Mouse (Mus musculus) heart, embryonic 14.5 days (tissue): ENCODE results near the gene Hbq1b. TPM values are rescaled to one million over a fixed set of nuclear protein-coding genes. Genes with fewer than 3 reads are reported as not detected.
"Not testable (repeated sequence)": the region's sequence is repeated elsewhere in the genome, so short reads cannot be mapped to it uniquely, and the experiment has no call there.

Experiments used
- ATAC-seq: fragments of 200-750 bp; cut with Nextera tagmentation; 2 replicates; pipeline ENCODE4 v1.8.0; 2017; ENCODE audit warnings: low read depth, moderate TSS enrichment; ENCODE audit not compliant: insufficient number of reproducible peaks, insufficient read depth, low FRiP score
- H3K27ac ChIP-seq, 2 experiments: fragments of 200-500 bp in 1 of 2; fragments of 300-500 bp in 1 of 2; sonication (generic) in 1 of 2; replicated peaks in 1 of 2; 2 replicates each; pipeline ENCODE4 v1.5.1; 2012 to 2014; ENCODE audit warnings: low read depth in 2 of 2, low read length in 2 of 2, control low read depth in 1 of 2, mild to moderate bottlenecking in 1 of 2, mixed read lengths in 1 of 2; ENCODE audit not compliant: control insufficient read depth in 1 of 2, insufficient read depth in 1 of 2
- H3K27me3 ChIP-seq: fragments of 300-500 bp; sonication (generic); 2 replicates; pipeline ENCODE4 v1.6.1; 2014; ENCODE audit warnings: mild to moderate bottlenecking, low read length, control low read depth; ENCODE audit not compliant: control insufficient read depth, insufficient read depth
- H3K36me3 ChIP-seq: fragments of 300-500 bp; sonication (generic); 2 replicates; pipeline ENCODE4 v1.6.1; 2014; ENCODE audit warnings: mild to moderate bottlenecking, control low read depth, low read length, mixed read lengths; ENCODE audit not compliant: control insufficient read depth, insufficient read depth
- H3K4me1 ChIP-seq, 2 experiments: fragments of 200-500 bp in 1 of 2; fragments of 300-500 bp in 1 of 2; sonication (generic) in 1 of 2; 2 replicates each; pipeline ENCODE4 v1.6.1; 2012 to 2014; ENCODE audit warnings: low read length in 2 of 2, control low read depth in 1 of 2, mixed read lengths in 1 of 2; ENCODE audit not compliant: control insufficient read depth in 2 of 2, insufficient read depth in 2 of 2
- H3K4me2 ChIP-seq: fragments of 300-500 bp; sonication (generic); 2 replicates; pipeline ENCODE4 v1.6.1; 2014; ENCODE audit warnings: mild to moderate bottlenecking, low read length
- H3K4me3 ChIP-seq, 2 experiments: fragments of 200-500 bp in 1 of 2; fragments of 300-500 bp in 1 of 2; sonication (generic) in 1 of 2; 2 replicates each; pipeline ENCODE4 v1.5.1; 2012 to 2014; ENCODE audit warnings: low read length in 2 of 2, mild to moderate bottlenecking in 2 of 2, control low read depth in 1 of 2, low read depth in 1 of 2, moderate library complexity in 1 of 2; ENCODE audit not compliant: control insufficient read depth in 1 of 2, insufficient read depth in 1 of 2
- H3K9ac ChIP-seq: fragments of 300-500 bp; sonication (generic); 2 replicates; pipeline ENCODE4 v1.6.1; 2014; ENCODE audit warnings: mild to moderate bottlenecking, low read length
- H3K9me3 ChIP-seq: fragments of 300-500 bp; sonication (generic); 2 replicates; pipeline ENCODE4 v1.6.1; 2016; ENCODE audit warnings: low read length, control low read depth; ENCODE audit not compliant: control insufficient read depth
- WGBS: fragments of 180-500 bp; shearing (Covaris S2); extraction: QIAGEN DNeasy Blood & Tissue Kit; methylation state at CpG from one replicate; pipeline ENCODE4 v1.1.7; 2014; 5-methylcytosine and 5-hydroxymethylcytosine counted together
- polyA plus RNA-seq: library from polyadenylated mRNA; unstranded; fragments of >200 nt; fragmentation: Nextera tagmentation; extraction: Ambion mirVana; gene quantifications from 2 replicates; pipeline ENCODE4 v1.2.1, GENCODE M21; 2014

The Hbq1b gene
- polyA plus RNA-seq, 1 experiment from 2014 or later, result 2.1 TPM

DNA sequence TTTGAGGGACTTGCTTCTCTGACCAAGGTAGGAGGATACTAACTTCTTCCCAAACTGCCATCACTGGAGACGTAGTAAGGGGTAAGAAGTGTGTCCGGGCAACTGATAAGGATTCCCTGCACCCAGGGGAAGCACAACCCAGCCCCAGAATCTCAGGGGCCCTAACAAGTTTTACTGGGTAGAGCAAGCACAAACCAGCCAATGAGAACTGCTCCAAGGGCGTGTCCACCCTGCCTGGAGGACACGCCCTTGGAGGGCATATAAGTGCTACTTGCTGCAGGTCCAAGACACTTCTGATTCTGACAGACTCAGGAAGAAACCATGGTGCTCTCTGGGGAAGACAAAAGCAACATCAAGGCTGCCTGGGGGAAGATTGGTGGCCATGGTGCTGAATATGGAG lies 9.4 kb downstream of the Hbq1b start, which contains the start of gene Hba-a2:
Hba-a2 (plus strand) TSS at position 287 of the 400 bp plus-strand sequence.
- not testable (repeated sequence) for H3K9ac ChIP-seq, H3K4me3 ChIP-seq, H3K9me3 ChIP-seq, H3K4me2 ChIP-seq, H3K4me1 ChIP-seq, H3K36me3 ChIP-seq, H3K27ac ChIP-seq
- ATAC-seq, result peak; percentile 51
- no CpG with 5 or more reads among the region's 4 CpGs for WGBS
- H3K27me3 ChIP-seq, result peaks cover 18% of the 10 kb centered on the region

DNA sequence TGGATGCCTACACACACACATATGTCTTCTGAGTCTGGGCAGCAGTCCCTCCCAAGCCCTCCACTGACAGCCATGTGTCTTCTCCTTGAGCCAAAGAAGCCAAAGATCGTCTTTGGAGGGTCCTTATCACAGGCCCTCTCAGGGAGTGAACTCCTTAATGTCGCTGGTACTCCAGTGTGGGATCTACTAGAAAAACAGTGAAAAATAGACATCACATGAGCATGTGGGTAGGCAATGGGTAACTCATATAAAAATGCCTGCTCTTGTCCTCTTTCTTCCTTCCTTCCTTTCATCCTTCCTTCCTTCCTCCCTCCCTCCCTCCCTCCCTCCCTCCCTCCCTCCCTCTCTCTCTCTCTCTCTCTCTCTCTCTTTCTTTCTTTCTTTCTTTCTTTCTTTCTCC lies 10.7 kb downstream of the Hbq1b start:
- H3K36me3 ChIP-seq, H3K4me2 ChIP-seq, H3K4me1 ChIP-seq, H3K4me3 ChIP-seq, H3K9ac ChIP-seq, H3K9me3 ChIP-seq, ATAC-seq, H3K27ac ChIP-seq: not testable (repeated sequence)
- peaks cover 26% of the 10 kb centered on the region for H3K27me3 ChIP-seq
- 13% methylated on average over 2 of the region's 2 CpGs for WGBS

DNA sequence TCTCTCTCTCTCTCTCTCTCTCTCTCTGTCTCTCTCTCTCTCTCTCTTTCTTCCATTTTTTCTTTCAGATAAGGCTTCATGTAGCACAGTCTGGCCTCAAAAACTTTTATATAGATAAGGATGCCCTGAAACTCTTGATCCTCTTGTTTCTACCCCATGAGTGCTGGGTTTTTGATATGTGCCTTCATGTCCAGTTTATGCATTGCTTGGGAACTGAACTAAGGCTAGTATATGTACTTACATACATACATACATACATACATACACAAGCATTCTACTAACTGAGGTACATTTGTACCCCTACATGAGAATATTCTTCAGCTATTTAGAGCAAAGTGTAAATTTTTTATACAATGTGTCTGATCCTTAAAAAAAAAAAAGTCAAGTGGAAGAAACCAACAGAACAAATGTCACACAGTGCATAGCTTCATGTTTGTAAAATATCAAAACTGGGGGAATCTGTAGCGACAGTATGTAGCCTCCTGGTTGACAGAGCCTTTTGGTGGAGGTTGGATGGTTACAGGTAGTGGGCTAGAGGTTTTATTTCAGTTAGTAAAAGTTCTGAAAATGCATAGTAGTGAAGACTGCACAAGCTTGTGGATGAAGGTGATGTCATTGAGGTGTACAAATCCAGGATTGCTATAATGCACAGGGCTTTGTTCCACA lies 11.2 kb downstream of the Hbq1b start:
- Histone ChIP-seq H3K36me3 (no peaks in the 10 kb centered on the region), H3K9me3 (no peaks in the 10 kb centered on the region), H3K4me1 (no peaks in the 10 kb centered on the region), H3K27me3 (peaks cover 26% of the 10 kb centered on the region), H3K27ac (no peak overlapping the region), H3K4me3 (no peak overlapping the region), H3K9ac (no peak overlapping the region), H3K4me2 (no peak overlapping the region)
- 91% methylated on average over 1 of the region's 1 CpGs for WGBS
- no peak for ATAC-seq

GRCm38 (mm10) chr11:32298532-32298918 lies 11.8 kb downstream of the Hbq1b start:
- no peak for ATAC-seq
- Histone ChIP-seq H3K4me3 (no peak overlapping the region), H3K27ac (no peak overlapping the region), H3K4me2 (no peak overlapping the region), H3K27me3 (peaks cover 26% of the 10 kb centered on the region), H3K36me3 (no peaks in the 10 kb centered on the region), H3K4me1 (no peaks in the 10 kb centered on the region), H3K9me3 (no peaks in the 10 kb centered on the region), H3K9ac (no peak overlapping the region)
- WGBS, result 93% methylated on average over 2 of the region's 2 CpGs

DNA sequence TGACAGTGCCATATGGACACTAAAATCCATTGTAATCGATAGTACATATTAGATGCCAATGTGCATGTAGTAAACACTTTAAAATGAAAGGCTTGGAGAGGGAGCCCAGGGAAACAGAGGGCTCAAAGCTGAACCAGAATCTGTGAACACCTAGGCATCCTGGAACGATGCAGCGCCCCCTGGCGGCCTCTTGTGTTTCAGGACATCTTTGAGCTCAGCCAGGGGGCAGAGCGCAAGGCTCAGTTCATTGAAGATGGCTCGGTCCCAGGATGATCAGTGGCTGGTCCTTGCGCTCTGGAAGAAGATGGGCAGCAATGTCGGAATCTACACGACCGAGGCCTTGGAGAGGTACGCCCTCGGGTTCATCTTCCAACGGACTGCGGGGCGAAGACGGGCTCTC lies 13.1 kb downstream of the Hbq1b start, which contains the start of gene Hbq1a:
Hbq1a (plus strand) TSS at position 205 of the 400 bp plus-strand sequence.
- not testable (repeated sequence) for H3K36me3 ChIP-seq, H3K9ac ChIP-seq, H3K4me1 ChIP-seq, ATAC-seq, H3K27ac ChIP-seq, H3K4me3 ChIP-seq, H3K9me3 ChIP-seq
- 5% methylated on average over 16 of the region's 16 CpGs for WGBS
- Histone ChIP-seq H3K4me2 (peak within 1 kb of the TSS; percentile 12), H3K27me3 (peaks cover 21% of the 10 kb centered on the region)

DNA sequence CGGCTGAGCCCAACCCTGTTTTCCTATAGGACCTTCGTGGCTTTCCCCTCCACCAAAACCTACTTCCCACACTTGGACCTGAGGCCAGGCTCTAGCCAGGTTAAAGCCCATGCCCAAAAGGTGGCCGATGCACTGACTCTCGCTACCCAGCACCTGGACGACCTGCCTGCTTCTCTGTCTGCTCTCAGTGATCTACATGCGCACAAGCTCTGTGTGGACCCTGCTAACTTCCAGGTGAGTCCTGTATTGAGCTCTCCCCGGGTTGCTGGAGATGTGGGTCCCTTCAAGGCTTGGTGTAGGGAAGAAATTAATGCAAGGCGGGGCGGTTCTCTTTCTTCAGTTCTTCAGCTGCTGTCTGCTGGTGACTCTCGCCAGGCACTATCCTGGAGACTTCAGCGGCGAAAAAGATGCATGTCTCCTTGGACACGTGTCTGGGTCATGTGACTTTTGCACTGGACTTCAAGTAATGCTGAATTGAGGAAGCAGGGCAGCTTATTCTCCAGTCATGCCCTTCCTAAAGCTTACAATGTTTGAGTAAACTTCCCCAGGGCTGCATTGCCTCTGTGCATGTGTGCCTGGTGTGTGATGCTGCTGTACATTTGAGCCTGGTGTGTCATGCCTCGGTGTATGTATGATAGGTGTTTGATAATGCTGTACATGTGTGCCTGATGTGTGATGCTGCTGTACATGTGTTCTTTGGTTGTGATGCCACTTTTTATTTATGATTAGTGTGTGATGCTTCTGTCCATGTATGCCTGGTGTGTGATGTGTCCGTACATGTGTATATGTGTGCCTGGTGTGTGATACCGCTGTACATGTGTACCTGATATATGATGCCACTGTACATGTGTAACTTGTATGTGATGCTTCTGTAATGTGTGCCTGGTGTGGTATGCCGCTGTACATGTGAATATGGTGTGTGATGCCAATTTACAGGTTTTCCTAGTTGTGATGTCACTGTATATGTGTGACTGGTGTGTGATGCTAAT lies 13.8 kb downstream of the Hbq1b start:
- no peak overlapping the region for H3K4me3 ChIP-seq
- H3K9me3 ChIP-seq, result no peaks in the 10 kb centered on the region
- no peak overlapping the region for H3K27ac ChIP-seq
- 50% methylated on average over 13 of the region's 17 CpGs for WGBS
- peaks cover 21% of the 10 kb centered on the region for H3K27me3 ChIP-seq
- H3K36me3 ChIP-seq, result no peaks in the 10 kb centered on the region
- no peak for ATAC-seq
- H3K4me1 ChIP-seq, result no peaks in the 10 kb centered on the region
- H3K4me2 ChIP-seq, result peak overlapping the region; percentile 12
- no peak overlapping the region for H3K9ac ChIP-seq

DNA sequence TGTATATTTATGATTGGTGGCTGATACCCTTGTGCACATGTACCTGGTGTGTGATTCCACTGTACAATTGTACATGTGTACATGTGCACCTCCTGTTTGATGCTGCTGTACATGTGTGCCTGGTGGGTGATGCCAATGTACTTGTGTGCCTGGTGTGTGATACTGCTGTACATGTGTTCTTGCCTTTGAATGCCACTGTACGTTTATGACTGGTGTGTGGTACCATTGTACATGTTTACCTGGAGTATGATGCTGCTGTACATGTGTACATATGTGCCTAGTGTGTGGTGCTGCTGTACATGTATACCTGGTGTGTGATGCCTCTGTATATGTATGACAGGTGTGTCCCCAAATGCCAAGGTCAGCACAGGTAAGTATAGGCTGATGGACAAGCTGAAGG lies 14.7 kb downstream of the Hbq1b start:
- no peak overlapping the region for H3K9ac ChIP-seq
- H3K27ac ChIP-seq, result no peak overlapping the region
- H3K36me3 ChIP-seq, result no peaks in the 10 kb centered on the region
- no peaks in the 10 kb centered on the region for H3K9me3 ChIP-seq
- ATAC-seq, result no peak
- H3K4me1 ChIP-seq, result no peaks in the 10 kb centered on the region
- no peak overlapping the region for H3K4me2 ChIP-seq
- H3K27me3 ChIP-seq, result peaks cover 21% of the 10 kb centered on the region
- WGBS, result 64% methylated on average over 1 of the region's 1 CpGs
- no peak overlapping the region for H3K4me3 ChIP-seq
